Comparison of ENCODE assay signal across 21 mouse cellular contexts in genomic region chr17:68089179-68089578, GRCm38 (mm10).
DNase-seq lines count a peak whose midpoint lies in the region; ATAC-seq and TF ChIP-seq lines count a peak whose summit lies in the region.
"Had no signal": no experiment of that assay in that cellular context is flagged by ENCODE, and none has a peak within 500 bp of the region (broad histone marks: within the 10 kb centered on the region; RNA-seq: fewer than 3 reads in every experiment).

No protein-coding gene starts in this region.

- no peak for TF ChIP-seq CTCF in left cerebral cortex, adult 2 months (IDR thresholded peaks at IDR 0.05)

- H3K4me2 ChIP-seq in lung, embryonic 16.5 days (ENCODE audit: low read depth, low read length), result no peak overlapping the region
- H3K4me2 ChIP-seq in embryonic facial prominence, embryonic 14.5 days (ENCODE audit: low read depth, low read length), result no peak overlapping the region
- H3K4me2 ChIP-seq: embryonic facial prominence, embryonic 12.5 days; heart, embryonic 11.5 days; hindbrain, embryonic 12.5 days; hindbrain, embryonic 15.5 days had no signal

- no peaks in the 10 kb centered on the region for H3K9me3 ChIP-seq in lung, embryonic 16.5 days (ENCODE audit: control insufficient read depth, low read length)
- H3K9me3 ChIP-seq in embryonic facial prominence, embryonic 14.5 days (ENCODE audit: control insufficient read depth, low read length), result no peaks in the 10 kb centered on the region
- H3K9me3 ChIP-seq: embryonic facial prominence, embryonic 12.5 days; hindbrain, embryonic 12.5 days; hindbrain, embryonic 15.5 days had no signal

- WGBS in lung, embryonic 16.5 days, result 57% methylated on average over 1 of the region's 1 CpGs
- 80% methylated on average over 1 of the region's 1 CpGs for WGBS in embryonic facial prominence, embryonic 14.5 days

- H3K36me3 ChIP-seq in lung, embryonic 16.5 days (ENCODE audit: control insufficient read depth, insufficient read depth, low read length), result no peaks in the 10 kb centered on the region
- H3K36me3 ChIP-seq in embryonic facial prominence, embryonic 14.5 days (ENCODE audit: control insufficient read depth, insufficient read depth, low read length), result no peaks in the 10 kb centered on the region
- H3K36me3 ChIP-seq: embryonic facial prominence, embryonic 12.5 days; hindbrain, embryonic 12.5 days; hindbrain, embryonic 15.5 days had no signal

- no peak overlapping the region for H3K9ac ChIP-seq in lung, embryonic 16.5 days (ENCODE audit: low read length)
- H3K9ac ChIP-seq in embryonic facial prominence, embryonic 14.5 days (ENCODE audit: low read depth, low read length), result no peak overlapping the region
- H3K9ac ChIP-seq: embryonic facial prominence, embryonic 12.5 days; forebrain, postnatal 0 days; hindbrain, embryonic 12.5 days; hindbrain, embryonic 15.5 days had no signal

- no peak for DNase-seq in left cerebral cortex, adult 2 months (ENCODE audit: extremely low spot score in 1 of 2, low spot score in 2 of 2)
- DNase-seq in left cerebral cortex, adult 9 months (ENCODE audit: low spot score in 2 of 2), result no peak
- DNase-seq in lung, postnatal 10 days, result no peak
- DNase-seq in embryonic facial prominence, embryonic 14.5 days (ENCODE audit: low spot score), result no peak
- peak; percentile 41 for DNase-seq in telencephalon, adult 2 months (ENCODE audit: low read depth, low spot score)
- DNase-seq in thymus, postnatal 25 days, result no peak
- DNase-seq: adrenal gland, adult 2 months; adrenal gland, postnatal 25 days; cerebellum, adult 18-20 months; cerebellum, adult 9-10 months; cerebellum, postnatal 14 days; forebrain, postnatal 0 days; gastrocnemius, adult 2 months; gastrocnemius, postnatal 14 days had no signal

- H3K27me3 ChIP-seq in lung, embryonic 16.5 days (ENCODE audit: control insufficient read depth, insufficient read depth, low read depth, low read length), result no peaks in the 10 kb centered on the region
- no peaks in the 10 kb centered on the region for H3K27me3 ChIP-seq in embryonic facial prominence, embryonic 14.5 days (replicated peaks; ENCODE audit: control insufficient read depth, insufficient read depth, low read length)
- H3K27me3 ChIP-seq: embryonic facial prominence, embryonic 12.5 days; hindbrain, embryonic 12.5 days; hindbrain, embryonic 15.5 days had no signal

- ATAC-seq in lung, embryonic 16.5 days (ENCODE audit: low read depth), result no peak
- no peak for ATAC-seq in embryonic facial prominence, embryonic 14.5 days (ENCODE audit: low read depth)
- ATAC-seq: CD4-positive, CD25-positive, alpha-beta regulatory T cell, adult 4 months; forebrain, embryonic 14.5 days; forebrain, postnatal 0 days had no signal

- no peaks in the 10 kb centered on the region; the same call in 1 of the 2 replicates for H3K4me1 ChIP-seq in lung, embryonic 16.5 days (replicated peaks; ENCODE audit: control insufficient read depth, insufficient read depth, low read length)
- peaks cover 10% of the 10 kb centered on the region; the same call in 1 of the 2 replicates for H3K4me1 ChIP-seq in embryonic facial prominence, embryonic 14.5 days (ENCODE audit: control insufficient read depth, insufficient read depth, low read length)
- H3K4me1 ChIP-seq: hindbrain, embryonic 12.5 days; hindbrain, embryonic 15.5 days had no signal

- H3K27ac ChIP-seq in left cerebral cortex, adult 2 months, result peak overlapping the region; percentile 57; the same call in 1 of the 2 replicates
- H3K27ac ChIP-seq in lung, embryonic 16.5 days (ENCODE audit: low read length), result 0 out of 2 replicates have a peak overlapping the region, but pooled peaks have one; percentile 28
- H3K27ac ChIP-seq in embryonic facial prominence, embryonic 14.5 days (replicated peaks; ENCODE audit: low read depth, low read length), result peak overlapping the region; percentile 72
- H3K27ac ChIP-seq: embryonic facial prominence, embryonic 12.5 days; gastrocnemius, adult 2 months; hindbrain, embryonic 12.5 days; hindbrain, embryonic 15.5 days had no signal

- H3K4me3 ChIP-seq in left cerebral cortex, adult 2 months, result no peak overlapping the region
- H3K4me3 ChIP-seq in lung, embryonic 16.5 days (ENCODE audit: low read length), result no peak overlapping the region
- no peak overlapping the region for H3K4me3 ChIP-seq in embryonic facial prominence, embryonic 14.5 days (ENCODE audit: low read depth, low read length)
- H3K4me3 ChIP-seq: embryonic facial prominence, embryonic 12.5 days; gastrocnemius, adult 2 months; hindbrain, embryonic 12.5 days; hindbrain, embryonic 15.5 days had no signal

- intact Hi-C loops in left cerebral cortex, adult 2 months (cut with DNase I), result no loop called here
